ENCODE assay signal across 19 mouse cellular contexts in the genomic region with DNA sequence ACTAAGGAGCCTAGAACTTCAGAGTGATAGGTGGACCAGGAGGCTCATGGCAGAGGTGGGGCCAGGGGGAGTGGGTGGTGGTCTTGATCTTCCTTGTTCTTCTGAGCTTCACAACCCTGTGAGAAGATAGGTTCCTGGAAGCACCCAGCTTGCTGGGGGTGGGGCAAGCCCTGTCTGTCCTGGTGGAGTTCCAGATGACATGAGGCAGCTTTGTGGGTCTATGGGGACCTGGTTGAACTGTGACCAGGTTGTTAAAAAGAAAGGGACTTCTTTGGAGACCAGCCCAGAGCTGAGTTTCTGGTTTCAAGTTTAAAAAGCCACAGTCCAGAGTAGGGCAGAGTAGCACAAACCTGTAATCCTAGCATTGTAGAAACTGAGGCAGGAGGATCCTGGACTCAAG. TPM values are rescaled to one million over a fixed set of nuclear protein-coding genes. Genes with fewer than 3 reads are reported as not detected.
"Had no signal": no experiment of that assay in that cellular context is flagged by ENCODE, and none has a peak within 500 bp of the region (broad histone marks: within the 10 kb centered on the region; RNA-seq: fewer than 3 reads in every experiment).

No protein-coding gene starts in this region.

- H3K4me1 ChIP-seq: limb, embryonic 13.5 days; liver, embryonic 15.5 days; midbrain, embryonic 10.5 days; neural tube, embryonic 12.5 days had no signal

- DNase-seq: lung, embryonic 14.5 days; lung, postnatal 4 days; midbrain, embryonic 14.5 days; right cerebral cortex, postnatal 4 days; spleen, adult 18-20 months; thymus, adult 18-20 months; thymus, postnatal 14 days had no signal

- H3K9ac ChIP-seq: limb, embryonic 13.5 days; liver, embryonic 15.5 days; lung, embryonic 14.5 days; neural tube, embryonic 12.5 days had no signal

- H3K36me3 ChIP-seq: limb, embryonic 13.5 days; liver, embryonic 15.5 days; midbrain, embryonic 10.5 days; neural tube, embryonic 12.5 days had no signal

- H3K27ac ChIP-seq: kidney, postnatal 0 days; layer of hippocampus, adult 2 months; limb, embryonic 13.5 days; liver, embryonic 15.5 days; midbrain, embryonic 10.5 days; neural tube, embryonic 12.5 days had no signal

- H3K4me3 ChIP-seq: layer of hippocampus, adult 2 months; limb, embryonic 13.5 days; liver, embryonic 15.5 days; midbrain, embryonic 10.5 days; neural tube, embryonic 12.5 days had no signal

- H3K4me2 ChIP-seq: limb, embryonic 13.5 days; liver, embryonic 11.5 days; liver, embryonic 15.5 days; lung, embryonic 14.5 days; neural tube, embryonic 12.5 days had no signal

- H3K27me3 ChIP-seq: limb, embryonic 13.5 days; neural tube, embryonic 12.5 days had no signal

- H3K9me3 ChIP-seq: limb, embryonic 13.5 days; liver, embryonic 15.5 days; midbrain, embryonic 10.5 days; neural tube, embryonic 12.5 days had no signal

RNA-seq across cellular contexts. Expression of a gene that starts 0.6 kb away (rescaled TPM):
- total RNA-seq: layer of hippocampus, adult 2 months; layer of hippocampus, postnatal 10 days; left cerebral cortex, postnatal 10 days; left cerebral cortex, postnatal 4 days; neutrophil, adult 5-6 weeks had no signal
- polyA plus RNA-seq: intestine, embryonic 14.5 days; liver, embryonic 11.5 days; lung, embryonic 14.5 days; midbrain, embryonic 10.5 days; midbrain, embryonic 14.5 days; neural tube, embryonic 12.5 days had no signal

RNA-seq across cellular contexts. Expression of a gene that starts 13.1 kb away (rescaled TPM):
- total RNA-seq: neutrophil, adult 5-6 weeks had no signal

RNA-seq across cellular contexts. Expression of a gene that starts 27.3 kb away (rescaled TPM):
- total RNA-seq: neutrophil, adult 5-6 weeks had no signal
